Mouse (Mus musculus) stomach, postnatal 0 days (tissue): Measurements from ENCODE around the gene Egfr.

ENCODE experiments used
- CTCF ChIP-seq: IDR thresholded peaks from 2 replicates; pipeline ENCODE4 v1.5.1; 2016; ENCODE audit warnings: antibody characterized with exemption, low read depth, mild to moderate bottlenecking, moderate library complexity
- EP300 ChIP-seq: optimal IDR thresholded peaks from 2 replicates; pipeline ENCODE3; 2016; ENCODE audit warnings: antibody characterized with exemption

DNA sequence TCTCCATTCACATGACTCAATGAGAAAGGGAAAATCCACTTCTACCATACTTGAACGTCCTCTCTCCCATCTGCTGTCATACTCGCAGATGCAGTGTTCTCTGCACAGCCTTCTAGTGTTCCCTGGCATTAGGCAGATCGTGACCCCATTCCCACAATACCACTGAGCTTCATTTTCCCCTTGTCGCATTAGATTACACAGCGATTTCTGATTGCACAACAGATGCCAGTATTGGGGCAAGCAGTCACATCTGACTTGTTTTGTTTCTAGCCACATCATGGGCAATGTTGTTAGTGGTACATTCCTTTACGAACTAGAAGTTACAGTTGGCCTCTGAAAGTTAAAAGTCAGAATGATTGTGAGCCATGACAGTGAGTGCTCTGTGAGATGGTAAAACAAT, 68.1 kb downstream of the Egfr start:
- TF ChIP-seq CTCF (no peak), EP300 (no peak)
